Comparison of ENCODE assay signal across 24 mouse cellular contexts in the genomic region with DNA sequence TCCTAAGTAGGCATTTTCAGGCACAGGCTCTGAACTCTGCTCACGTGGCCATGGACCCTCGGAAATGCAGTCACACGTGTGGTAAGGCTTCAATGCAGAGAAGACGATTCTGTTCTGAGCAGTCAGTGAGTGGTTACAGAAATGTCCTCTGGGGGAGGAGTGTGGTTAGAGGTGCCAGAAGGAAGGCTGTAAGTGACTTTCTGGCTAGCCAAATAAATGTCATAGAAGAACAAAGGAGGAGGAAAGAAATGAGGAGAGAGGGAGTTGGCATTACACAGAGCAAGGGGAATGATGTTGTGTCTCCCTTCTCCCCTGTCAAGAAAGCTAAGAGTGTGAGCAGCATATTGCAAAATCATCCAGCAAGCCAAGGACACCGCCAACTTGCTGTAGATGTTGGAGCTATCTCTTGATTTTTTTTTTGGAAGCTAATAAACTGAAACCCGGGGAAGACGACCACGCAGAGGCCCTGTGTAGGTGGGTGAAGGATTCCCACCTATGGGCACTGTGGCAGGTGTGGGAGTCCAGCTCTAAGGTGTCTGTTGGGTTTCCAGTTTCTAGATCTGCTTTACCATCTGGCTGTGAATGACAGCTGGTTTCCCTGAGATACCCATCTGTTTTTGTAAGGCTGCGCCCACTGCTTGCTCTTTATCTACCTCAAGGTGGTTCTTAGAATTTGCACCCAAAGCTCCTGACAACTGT. TPM values are rescaled to one million over a fixed set of nuclear protein-coding genes. Genes with fewer than 3 reads are reported as not detected.
DNase-seq lines count a peak whose midpoint lies in the region; ATAC-seq and TF ChIP-seq lines count a peak whose summit lies in the region.
"Had no signal": no experiment of that assay in that cellular context is flagged by ENCODE, and none has a peak within 500 bp of the region (broad histone marks: within the 10 kb centered on the region; RNA-seq: fewer than 3 reads in every experiment).

No protein-coding gene starts in this region.

- TF ChIP-seq CTCF in lung, postnatal 0 days (IDR thresholded peaks at IDR 0.05) = no peak
- no peak; the same call in 1 of the 2 replicates for TF ChIP-seq CTCF in left cerebral cortex, adult 2 months (IDR thresholded peaks at IDR 0.05)

- no peak overlapping the region for H3K4me3 ChIP-seq in lung, postnatal 0 days (ENCODE audit: low read depth, low read length)
- no peak overlapping the region for H3K4me3 ChIP-seq in left cerebral cortex, adult 2 months
- no peak overlapping the region for H3K4me3 ChIP-seq in heart, embryonic 12.5 days
- H3K4me3 ChIP-seq: embryonic facial prominence, embryonic 13.5 days; hindbrain, embryonic 15.5 days; layer of hippocampus, adult 2 months; limb, embryonic 15.5 days had no signal

- no peak overlapping the region for H3K9ac ChIP-seq in lung, postnatal 0 days (replicated peaks; ENCODE audit: low read depth)
- no peak overlapping the region for H3K9ac ChIP-seq in heart, embryonic 12.5 days
- H3K9ac ChIP-seq: embryonic facial prominence, embryonic 13.5 days; hindbrain, embryonic 15.5 days; limb, embryonic 15.5 days had no signal

- peak; percentile 64 for ATAC-seq in lung, postnatal 0 days
- no peak for ATAC-seq in CD4-positive, CD25-positive, alpha-beta regulatory T cell, adult 4 months
- no peak for ATAC-seq in heart, embryonic 12.5 days (ENCODE audit: insufficient number of reproducible peaks, low FRiP score)
- ATAC-seq: intestine, postnatal 0 days had no signal

- H3K4me1 ChIP-seq in lung, postnatal 0 days (ENCODE audit: insufficient read depth, low read depth, low read length) = no peaks in the 10 kb centered on the region
- no peaks in the 10 kb centered on the region for H3K4me1 ChIP-seq in heart, embryonic 12.5 days (replicated peaks)
- H3K4me1 ChIP-seq: embryonic facial prominence, embryonic 13.5 days; hindbrain, embryonic 15.5 days; limb, embryonic 15.5 days had no signal

- no peaks in the 10 kb centered on the region for H3K36me3 ChIP-seq in lung, postnatal 0 days (ENCODE audit: insufficient read depth, low read length)
- H3K36me3 ChIP-seq in heart, embryonic 12.5 days = peaks cover 2% of the 10 kb centered on the region; the same call in 1 of the 2 replicates
- H3K36me3 ChIP-seq: embryonic facial prominence, embryonic 13.5 days; hindbrain, embryonic 15.5 days; limb, embryonic 15.5 days had no signal

- no peak overlapping the region for H3K27ac ChIP-seq in lung, postnatal 0 days (ENCODE audit: low read length)
- H3K27ac ChIP-seq in left cerebral cortex, adult 2 months = peak overlapping the region; percentile 71
- no peak overlapping the region for H3K27ac ChIP-seq in heart, embryonic 12.5 days (ENCODE audit: poor library complexity, severe bottlenecking)
- H3K27ac ChIP-seq: embryonic facial prominence, embryonic 13.5 days; hindbrain, embryonic 15.5 days; layer of hippocampus, adult 2 months; limb, embryonic 15.5 days; stomach, postnatal 0 days had no signal

- 0 out of 2 replicates have a peak, but pooled peaks cover 9% of the 10 kb centered on the region for H3K9me3 ChIP-seq in lung, postnatal 0 days (ENCODE audit: low read length)
- 0 out of 2 replicates have a peak, but pooled peaks cover 6% of the 10 kb centered on the region for H3K9me3 ChIP-seq in heart, embryonic 12.5 days (replicated peaks)
- H3K9me3 ChIP-seq: hindbrain, embryonic 15.5 days; limb, embryonic 15.5 days had no signal

- 67% methylated on average over 9 of the region's 9 CpGs for WGBS in lung, postnatal 0 days
- 78% methylated on average over 9 of the region's 9 CpGs for WGBS in heart, embryonic 12.5 days

- DNase-seq in layer of hippocampus, adult 11-12 months (ENCODE audit: low spot score) = peak; percentile 11
- no peak for DNase-seq in layer of hippocampus, adult 9-10 months (ENCODE audit: low spot score)
- peak; percentile 62 for DNase-seq in lung, postnatal 0 days (ENCODE audit: low spot score)
- DNase-seq in lung, postnatal 14 days = no peak
- peak; percentile 28 to 49 for DNase-seq in left cerebral cortex, adult 2 months (ENCODE audit: extremely low spot score in 1 of 2, low spot score in 2 of 2)
- DNase-seq in right cerebral cortex, postnatal 36 days (ENCODE audit: low spot score in 2 of 2) = peak; percentile 59 to 79
- DNase-seq: adrenal gland, postnatal 14 days; cerebellum, adult 2 months; gastrocnemius, postnatal 25 days; heart, postnatal 10 days; thymus, postnatal 14 days had no signal

- H3K4me2 ChIP-seq in lung, postnatal 0 days (replicated peaks; ENCODE audit: low read depth, low read length) = no peak overlapping the region
- no peak overlapping the region for H3K4me2 ChIP-seq in heart, embryonic 12.5 days
- H3K4me2 ChIP-seq: embryonic facial prominence, embryonic 13.5 days; hindbrain, embryonic 15.5 days; limb, embryonic 15.5 days had no signal

- no peaks in the 10 kb centered on the region for H3K27me3 ChIP-seq in lung, postnatal 0 days (replicated peaks; ENCODE audit: insufficient read depth, low read length)
- no peaks in the 10 kb centered on the region for H3K27me3 ChIP-seq in heart, embryonic 12.5 days (replicated peaks)
- H3K27me3 ChIP-seq: CH12.LX; embryonic facial prominence, embryonic 13.5 days; hindbrain, embryonic 15.5 days; limb, embryonic 15.5 days had no signal

- TF ChIP-seq EP300 in lung, postnatal 0 days (IDR thresholded peaks at IDR 0.05) = no peak

- intact Hi-C loops in left cerebral cortex, adult 2 months (cut with DNase I) = loop anchor here (1.0 to 10.0 kb wide), 5 partner anchors 53 to 545 kb away; no protein-coding TSS in a partner anchor

RNA-seq across cellular contexts. Expression of gene Gm21750, which starts 48.5 kb away (rescaled TPM):
- not detected in 2 replicates for polyA plus RNA-seq in lung, postnatal 0 days (2015; fragmentation: Nextera tagmentation; extraction: Ambion mirVana)
- under 1 TPM in 1 of 2 experiments, not detected in 1; 0.37 TPM for total RNA-seq in left cerebral cortex, adult 2 months (2021)
- not detected for polyA plus RNA-seq in CD4-positive, CD25-positive, alpha-beta regulatory T cell, adult 4 months (2017; shearing (Covaris generic))
- not detected in 2 replicates for polyA plus RNA-seq in heart, embryonic 12.5 days (2016; fragmentation: Nextera tagmentation; extraction: Ambion mirVana)
- total RNA-seq: adrenal gland, postnatal 14 days; CH12.LX; common myeloid progenitor, adult 5-6 weeks; gastrocnemius, postnatal 25 days; heart, postnatal 10 days; layer of hippocampus, adult 2 months; midbrain, postnatal 0 days had no signal
- polyA plus RNA-seq: cerebellum, adult 2 months; embryonic facial prominence, embryonic 13.5 days; hindbrain, embryonic 15.5 days; intestine, postnatal 0 days; kidney, embryonic 16.5 days; limb, embryonic 15.5 days; liver, embryonic 16.5 days; midbrain, postnatal 0 days; stomach, postnatal 0 days had no signal

Comparison
In these comparisons a context has a peak if more than half of its experiments do, and no peak if none do; other contexts are left out.
1. DNase-seq: peak in layer of hippocampus, adult 11-12 months (single experiment), lung, postnatal 0 days (single experiment), left cerebral cortex, adult 2 months (2 of 2) and right cerebral cortex, postnatal 36 days (2 of 2); none in layer of hippocampus, adult 9-10 months (single experiment) and lung, postnatal 14 days (single experiment).